Mouse (Mus musculus): ENCODE results near the gene Jazf1.

- TF ChIP-seq EP300 (IDR thresholded peaks at IDR 0.05; ENCODE audit: low read depth) (no peak), CTCF (IDR thresholded peaks at IDR 0.05; ENCODE audit: low read depth) (no peak)
These were observed 288.9 kb downstream of the Jazf1 start for GRCm38 (mm10) chr6:52779546-52779945.

Data from liver, embryonic 14.5 days (tissue).